Mouse (Mus musculus): ENCODE measurements around the gene Abhd16b.

The Abhd16b gene

DNA sequence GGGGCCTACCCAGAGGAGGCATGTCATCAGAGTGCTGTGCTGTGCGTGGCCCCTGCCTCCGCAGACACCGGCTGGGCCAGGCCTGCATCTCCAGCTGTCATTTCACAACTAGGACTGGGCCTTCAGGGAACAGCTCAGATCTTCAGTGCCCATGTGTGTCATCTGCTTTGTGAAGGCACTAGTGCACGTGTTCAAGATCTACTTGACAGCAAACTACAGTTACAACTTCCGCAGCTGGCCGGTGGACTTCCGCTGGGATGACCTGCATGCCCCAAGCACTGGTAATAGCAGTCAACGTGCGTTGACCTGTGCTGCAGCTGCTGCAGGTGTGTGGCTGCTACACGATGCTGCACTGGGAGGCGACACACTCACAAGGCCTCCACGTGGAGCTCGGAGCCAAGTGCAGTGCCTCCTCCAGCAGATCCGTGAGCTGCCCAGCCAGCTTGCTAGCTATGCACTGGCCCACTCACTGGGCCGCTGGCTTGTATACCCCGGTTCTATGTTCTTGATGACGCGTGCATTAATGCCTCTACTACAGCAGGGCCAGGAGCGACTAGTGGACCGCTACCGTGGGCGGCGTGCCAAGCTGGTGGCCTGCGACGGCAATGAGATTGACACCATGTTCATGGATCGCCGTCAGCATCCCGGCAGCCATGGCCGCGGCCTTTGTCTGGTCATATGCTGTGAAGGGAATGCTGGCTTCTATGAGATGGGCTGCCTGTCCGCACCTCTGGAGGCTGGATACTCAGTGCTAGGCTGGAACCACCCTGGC lies at the start of gene Abhd16b:
Gene Abhd16b, plus strand, starts transcription at position 51 of the 772 bp plus-strand sequence.
- DNase-seq (ENCODE audit: low read depth): no peak

GRCm38 (mm10) chr2:181452181-181452580 lies 40.8 kb upstream of the Abhd16b start:
- no peak for DNase-seq (ENCODE audit: low read depth)

DNA sequence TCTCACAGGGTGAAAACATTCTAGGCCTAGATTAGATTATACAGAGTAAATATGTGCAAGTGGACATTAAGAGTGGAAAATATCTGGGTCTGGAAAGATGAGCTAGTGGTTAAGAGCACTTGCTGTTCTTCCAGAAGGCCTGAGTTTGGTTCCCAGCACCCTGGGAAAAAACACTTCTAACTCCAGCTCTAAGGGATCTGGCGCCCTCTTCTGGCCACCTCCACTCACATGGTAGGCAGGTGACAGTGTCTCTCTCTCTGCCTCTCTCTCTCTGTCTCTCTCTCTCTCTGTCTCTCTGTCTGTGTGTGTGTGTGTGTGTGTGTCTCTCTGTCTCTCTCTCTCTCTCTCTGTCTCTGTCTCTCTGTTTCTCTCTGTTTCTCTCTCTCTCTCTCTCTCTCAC lies 39.7 kb upstream of the Abhd16b start:
- no peak for DNase-seq (ENCODE audit: low read depth)

DNA sequence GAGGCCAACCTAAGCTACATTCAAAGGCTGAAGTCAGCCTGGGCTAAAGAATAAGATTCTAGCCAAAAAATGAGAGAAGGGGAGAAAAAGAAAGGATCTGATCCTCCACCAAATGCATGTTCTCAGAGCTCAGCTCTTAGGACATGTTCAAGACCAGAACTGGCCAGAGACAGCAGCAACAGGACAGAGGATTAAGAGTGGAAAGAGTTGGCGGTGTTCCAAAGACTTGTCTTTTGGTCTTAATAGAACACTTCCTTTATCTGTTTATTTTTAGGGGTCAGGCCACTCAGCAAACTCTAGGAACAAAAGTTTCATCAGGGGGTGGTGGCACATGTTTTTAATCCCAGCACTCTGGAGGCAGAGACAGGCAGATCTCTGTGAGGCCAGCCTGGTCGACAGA lies 37.1 kb upstream of the Abhd16b start:
- no peak for DNase-seq (ENCODE audit: low read depth)

DNA sequence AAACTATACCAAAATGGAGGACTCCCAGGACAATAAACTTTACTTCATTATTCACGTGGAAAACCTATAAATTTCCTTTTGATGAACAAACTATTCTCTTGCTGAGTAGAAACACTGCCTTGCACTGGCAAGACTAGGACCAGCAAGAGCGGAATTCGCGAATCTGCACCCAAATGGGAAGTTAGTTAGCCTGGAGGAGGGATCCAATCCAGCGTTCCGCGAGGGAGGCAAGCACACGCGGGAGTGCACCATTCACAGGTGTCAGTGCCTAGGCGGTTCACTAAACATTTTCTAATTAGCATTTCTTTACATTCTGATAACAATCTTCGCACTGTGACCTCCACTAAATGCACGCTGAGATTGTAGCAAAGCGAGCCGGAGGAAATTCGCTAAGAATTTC lies 35.2 kb upstream of the Abhd16b start:
- DNase-seq (ENCODE audit: low read depth): no peak

DNA sequence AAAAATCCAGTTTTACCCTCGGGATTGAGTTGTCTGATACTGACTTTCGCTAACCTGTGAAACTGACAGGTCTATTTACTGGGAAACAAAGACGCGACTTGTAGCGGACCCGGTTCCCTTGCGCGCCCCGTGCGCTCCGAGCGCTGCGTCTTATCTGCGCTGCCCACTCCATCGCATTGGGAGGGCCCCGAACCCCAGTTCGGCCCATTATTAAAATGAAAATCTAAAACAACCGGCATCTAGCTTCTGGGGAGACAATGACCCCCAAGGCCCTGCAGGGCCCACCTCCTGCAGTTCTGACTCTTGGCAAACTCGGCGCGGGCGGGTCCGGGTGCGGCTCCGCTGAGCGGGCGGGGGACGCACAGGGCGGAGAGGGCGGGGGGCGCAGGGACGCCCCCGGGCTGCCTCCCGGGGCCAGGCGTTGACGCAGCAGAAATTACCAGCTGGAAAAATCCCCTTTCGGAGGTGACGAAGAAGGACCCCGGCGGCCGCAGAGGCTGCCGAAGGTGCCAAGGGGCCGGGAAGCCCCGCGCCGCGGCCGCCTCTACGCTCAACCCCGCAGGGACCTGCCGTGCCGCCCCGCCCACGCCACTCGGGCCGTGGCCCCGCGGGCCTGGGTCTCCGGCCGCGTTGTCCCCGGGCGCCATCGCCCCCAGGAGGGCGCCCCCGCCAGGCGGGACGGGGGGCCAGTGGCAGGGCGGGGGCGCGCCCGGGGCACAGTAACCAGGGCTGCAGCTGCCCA lies 34.4 kb upstream of the Abhd16b start:
- DNase-seq (ENCODE audit: low read depth): no peak

- DNase-seq (ENCODE audit: low read depth): no peak
Observed at GRCm38 (mm10) chr2:181459153-181459672, 33.8 kb upstream of the Abhd16b start, which contains the start of gene Zbtb46. Gene Zbtb46 (minus strand): TSS chr2:181459426.

GRCm38 (mm10) chr2:181459673-181460621 lies 33.1 kb upstream of the Abhd16b start:
- peak; percentile 48 for DNase-seq (ENCODE audit: low read depth)

DNA sequence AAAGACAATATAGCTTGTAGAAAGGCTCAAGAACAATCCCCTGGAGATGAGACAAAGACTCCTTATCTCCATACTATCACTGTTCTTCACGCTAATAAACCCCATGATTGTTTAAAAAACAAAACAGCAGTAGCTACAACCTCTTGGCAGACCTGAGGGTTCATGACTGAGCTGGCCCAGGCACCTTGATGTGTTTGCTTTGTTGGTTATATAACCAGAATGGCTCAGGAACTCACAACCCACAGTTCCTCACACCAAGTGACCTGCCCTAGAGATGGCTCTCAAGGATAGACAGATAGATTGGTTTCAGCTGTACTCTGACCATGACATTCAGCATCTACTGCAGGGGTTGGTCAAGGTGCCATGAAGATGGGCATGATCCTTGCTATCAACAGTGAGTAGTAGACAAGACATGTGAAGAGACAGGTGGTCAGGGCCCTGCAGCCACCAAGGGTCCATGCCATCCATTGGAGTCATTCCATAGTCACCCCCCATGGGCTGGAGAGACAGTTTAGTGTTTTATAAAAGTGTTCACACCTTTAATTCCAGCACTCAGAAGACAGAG lies 31.4 kb upstream of the Abhd16b start:
- DNase-seq (ENCODE audit: low read depth): no peak

DNA sequence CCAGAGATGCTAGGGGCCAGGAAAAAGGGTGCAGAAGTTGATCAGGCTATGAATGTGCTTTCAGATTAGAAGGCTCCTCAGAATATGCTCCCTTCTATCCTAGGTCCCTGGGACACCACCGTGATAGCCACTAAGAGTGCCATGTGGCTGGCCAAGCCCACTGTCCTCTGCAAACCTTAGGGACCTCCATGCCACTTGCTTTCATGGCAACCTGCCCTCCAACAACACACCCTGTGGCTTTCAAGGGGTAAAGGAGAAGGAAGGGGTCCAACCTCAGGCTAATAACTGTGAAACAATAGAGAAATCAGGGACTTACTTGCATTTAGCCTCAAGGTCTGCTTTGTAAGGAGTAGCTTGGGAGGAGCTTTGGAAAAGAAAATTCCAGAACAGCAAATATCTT lies 30.4 kb upstream of the Abhd16b start:
- no peak for DNase-seq (ENCODE audit: low read depth)

- no peak for DNase-seq (ENCODE audit: low read depth)
Observed at GRCm38 (mm10) chr2:181463008-181463738, 29.8 kb upstream of the Abhd16b start.

DNA sequence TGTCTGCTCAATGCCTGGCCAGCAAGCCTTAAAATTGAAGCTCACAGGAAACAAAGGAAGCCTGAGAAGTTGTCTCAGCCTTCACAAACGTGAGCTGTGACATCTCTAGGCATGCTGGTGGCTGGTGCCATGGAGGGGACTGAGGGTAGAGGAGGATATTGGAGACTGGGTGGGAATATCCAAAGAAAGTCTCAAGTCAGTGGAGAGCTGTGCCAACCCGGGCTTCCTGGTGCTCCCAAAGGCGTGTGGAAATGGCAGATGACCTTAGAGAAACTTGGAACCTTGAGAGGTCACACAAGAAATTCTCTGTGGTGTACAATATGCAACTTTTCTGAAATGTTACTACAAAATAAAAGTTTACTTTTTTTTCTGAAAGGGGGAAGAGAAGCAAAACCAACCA lies 27.6 kb upstream of the Abhd16b start:
- no peak for DNase-seq (ENCODE audit: low read depth)

DNA sequence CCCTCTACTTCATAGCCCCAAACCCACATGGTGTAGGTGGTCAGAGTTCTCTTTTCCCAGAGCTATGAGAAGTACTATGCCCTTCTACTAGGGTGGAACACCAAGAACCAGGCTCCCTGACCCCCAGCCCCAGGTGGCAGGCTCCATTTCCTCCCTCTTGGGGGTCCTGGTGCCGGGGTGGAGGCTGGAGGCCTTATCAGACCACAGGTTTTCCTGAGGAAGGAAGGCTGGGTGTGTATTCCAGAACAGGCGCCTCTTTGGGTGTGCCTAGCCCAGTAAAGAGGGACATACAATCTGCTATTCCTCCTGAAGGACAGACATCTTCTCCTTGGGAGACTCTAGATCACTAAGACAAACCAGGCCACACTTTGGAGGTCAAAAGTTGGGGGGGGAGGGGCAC lies 22.7 kb upstream of the Abhd16b start:
- no peak for DNase-seq (ENCODE audit: low read depth)

GRCm38 (mm10) chr2:181471246-181471645 lies 21.8 kb upstream of the Abhd16b start:
- DNase-seq (ENCODE audit: low read depth): no peak

DNA sequence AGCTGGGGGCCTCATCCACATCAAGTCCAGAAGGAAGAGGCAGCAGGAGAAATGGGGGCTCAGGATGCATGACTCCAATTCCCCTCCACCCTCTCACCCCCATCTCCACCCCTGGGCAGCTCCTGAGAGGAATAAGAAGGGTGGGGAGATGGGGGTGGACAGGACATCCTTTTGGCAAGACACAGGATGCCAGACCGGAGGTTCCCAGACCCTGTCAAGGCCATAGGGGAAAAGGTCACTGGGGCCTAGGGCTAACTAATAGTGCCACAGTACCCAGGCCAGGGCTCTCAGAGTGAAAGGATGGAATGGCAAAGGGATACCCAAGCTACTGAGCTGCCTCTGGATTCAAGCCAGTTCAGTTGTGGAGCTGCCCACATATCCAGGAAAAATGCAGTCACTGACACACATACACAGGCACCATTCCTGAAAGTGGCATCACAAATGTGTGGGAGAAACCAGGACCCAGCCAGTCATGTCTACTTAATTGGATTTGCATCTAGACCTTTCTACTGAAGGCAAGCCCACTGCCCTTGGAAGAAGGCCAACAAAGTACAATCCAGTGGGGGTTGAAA lies 20.7 kb upstream of the Abhd16b start:
- no peak for DNase-seq (ENCODE audit: low read depth)

DNA sequence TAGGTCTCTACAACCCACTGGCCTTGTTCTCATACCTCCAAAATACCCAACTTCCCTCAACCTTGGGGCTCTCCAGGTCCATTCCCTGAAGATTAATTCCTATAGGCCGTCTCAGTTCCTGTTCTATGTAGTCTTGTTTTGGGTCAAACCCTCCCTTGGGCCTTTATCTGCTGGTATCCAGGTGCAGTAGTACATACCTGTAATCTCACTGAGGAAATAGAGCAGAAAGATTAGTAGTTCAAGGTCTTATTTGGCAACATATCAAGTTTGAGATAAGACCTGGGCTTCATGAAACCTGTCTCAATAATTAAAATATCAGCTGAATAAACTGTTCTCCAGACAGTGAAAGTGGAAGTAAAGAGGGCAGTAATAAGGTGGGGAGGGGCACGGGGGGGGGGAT lies 9.9 kb upstream of the Abhd16b start:
- no peak for DNase-seq (ENCODE audit: low read depth)

DNA sequence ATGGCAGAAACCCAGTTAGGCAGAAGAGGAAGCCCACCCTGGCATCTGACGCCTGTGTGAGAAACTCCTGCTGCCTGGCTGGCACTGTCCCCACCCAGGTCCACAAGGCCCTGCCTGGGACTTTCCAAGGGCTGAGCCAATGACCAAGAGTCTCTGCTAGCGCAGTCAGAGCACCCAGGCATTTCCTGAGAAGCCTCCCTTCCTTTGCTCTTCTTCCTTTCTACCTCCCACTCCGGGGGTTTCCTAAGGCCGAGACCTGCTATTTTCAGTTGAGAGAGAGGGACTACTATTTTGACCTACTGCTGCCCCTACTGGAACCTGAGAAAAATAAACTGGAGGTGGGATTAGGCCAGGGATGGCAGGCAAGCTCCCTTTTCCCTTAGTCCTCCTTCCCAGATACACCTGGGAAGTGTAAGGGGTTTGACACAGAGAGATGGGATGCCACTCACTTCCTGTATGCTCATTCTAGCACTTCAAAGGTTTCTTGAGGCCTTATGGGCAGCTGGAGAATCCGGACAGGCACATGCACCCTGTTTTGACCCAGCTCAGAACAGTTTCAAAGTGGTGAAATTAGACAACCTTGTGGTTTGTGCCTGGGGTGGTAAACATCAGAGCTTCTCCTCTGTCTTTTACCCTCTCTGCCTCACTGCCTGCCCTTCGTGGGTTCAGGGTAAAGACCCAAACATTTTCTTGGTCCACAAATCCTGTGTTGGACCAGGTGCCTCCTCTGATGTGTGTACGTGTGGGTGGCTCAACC lies 9.3 kb upstream of the Abhd16b start:
- DNase-seq (ENCODE audit: low read depth): peak; percentile 58

DNA sequence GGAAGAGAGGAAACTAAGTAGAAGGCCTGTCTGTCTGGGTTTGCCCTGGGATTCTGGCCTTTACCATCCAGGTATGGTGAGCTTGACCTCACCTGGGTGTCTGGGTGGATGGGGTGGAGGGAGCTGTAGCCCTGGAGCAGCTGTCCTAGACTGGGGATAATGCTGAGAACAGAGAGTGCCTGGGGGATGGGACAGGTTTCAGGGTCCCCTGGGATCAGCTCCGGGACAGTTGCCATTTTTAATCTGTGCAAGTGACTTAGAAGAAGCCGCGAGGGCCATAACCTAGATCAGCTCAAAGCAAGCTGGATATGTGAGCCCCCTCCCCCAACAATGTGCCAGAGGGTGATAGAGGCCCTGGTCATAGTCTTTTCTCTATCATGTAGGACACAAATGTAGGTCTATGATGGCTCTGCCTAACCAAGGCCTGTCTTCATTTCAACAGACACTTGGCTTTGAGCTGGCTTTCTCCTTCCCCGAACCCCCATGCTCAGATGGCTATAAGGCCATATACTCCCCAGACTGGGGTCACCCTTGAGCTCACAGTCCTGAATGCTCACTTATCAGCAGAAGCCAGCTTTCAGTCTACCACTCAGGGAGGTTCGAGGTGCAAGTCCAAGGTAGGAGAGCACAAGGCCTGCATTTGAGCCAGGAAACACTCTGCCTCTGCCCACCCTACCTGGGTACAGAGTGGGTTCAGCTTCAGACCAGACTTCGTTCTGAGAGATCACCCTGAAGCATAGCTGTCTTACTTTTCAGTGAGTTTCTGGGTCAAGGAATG lies 8.4 kb upstream of the Abhd16b start:
- DNase-seq (ENCODE audit: low read depth): no peak

GRCm38 (mm10) chr2:181485741-181486140 lies 7.3 kb upstream of the Abhd16b start:
- DNase-seq (ENCODE audit: low read depth): no peak
